Mouse (Mus musculus): ENCODE data around the gene Plk5. TPM values are rescaled to one million over a fixed set of nuclear protein-coding genes. Genes with fewer than 3 reads are reported as not detected.
A peak's percentile ranks its signal among the peaks of the same experiment; 100 is the strongest.

Plk5 gene
- polyA plus RNA-seq, 1 experiment from 2014 or later = 0.20 TPM

- Histone ChIP-seq H3K9ac (ENCODE audit: low read depth, low read length) (no peak overlapping the region), H3K4me1 (replicated peaks; ENCODE audit: control insufficient read depth, insufficient read depth, low read length) (no peaks in the 10 kb centered on the region), H3K9me3 (ENCODE audit: control insufficient read depth) (no peaks in the 10 kb centered on the region), H3K4me3 (ENCODE audit: low read depth, low read length) (no peak overlapping the region), H3K36me3 (ENCODE audit: control insufficient read depth, insufficient read depth) (no peaks in the 10 kb centered on the region), H3K27me3 (replicated peaks; ENCODE audit: control insufficient read depth, insufficient read depth, low read length) (no peaks in the 10 kb centered on the region; the same call in 1 of the 2 replicates), H3K4me2 (replicated peaks; ENCODE audit: low read depth) (no peak overlapping the region), H3K27ac (ENCODE audit: low read depth, low read length) (no peak overlapping the region)
- peak; percentile 42 for TF ChIP-seq CTCF (IDR thresholded peaks at IDR 0.05; ENCODE audit: low read depth)
- WGBS = 75% methylated on average over 21 of the region's 21 CpGs
- ATAC-seq = no peak
Observed at GRCm38 (mm10) chr10:80369995-80370747, 13.9 kb downstream of the Plk5 start.

GRCm38 (mm10) chr10:80371411-80371966, 15.2 kb downstream of the Plk5 start:
- Histone ChIP-seq H3K9me3 (ENCODE audit: control insufficient read depth) (no peaks in the 10 kb centered on the region), H3K27me3 (replicated peaks; ENCODE audit: control insufficient read depth, insufficient read depth, low read length) (no peaks in the 10 kb centered on the region), H3K4me1 (replicated peaks; ENCODE audit: control insufficient read depth, insufficient read depth, low read length) (no peaks in the 10 kb centered on the region), H3K4me2 (replicated peaks; ENCODE audit: low read depth) (peak overlapping the region; percentile 39; the same call in 1 of the 2 replicates), H3K27ac (ENCODE audit: low read depth, low read length) (no peak overlapping the region), H3K4me3 (ENCODE audit: low read depth, low read length) (no peak overlapping the region), H3K36me3 (ENCODE audit: control insufficient read depth, insufficient read depth) (no peaks in the 10 kb centered on the region), H3K9ac (ENCODE audit: low read depth, low read length) (no peak overlapping the region)
- 8% methylated on average over 12 of the region's 12 CpGs for WGBS
- ATAC-seq = peak; percentile 39; the same call in 1 of the 2 replicates
- no peak for TF ChIP-seq CTCF (IDR thresholded peaks at IDR 0.05; ENCODE audit: low read depth)

- Histone ChIP-seq H3K9me3 (ENCODE audit: control insufficient read depth) (no peaks in the 10 kb centered on the region), H3K27me3 (replicated peaks; ENCODE audit: control insufficient read depth, insufficient read depth, low read length) (no peaks in the 10 kb centered on the region), H3K27ac (ENCODE audit: low read depth, low read length) (no peak overlapping the region), H3K4me2 (replicated peaks; ENCODE audit: low read depth) (no peak overlapping the region), H3K4me3 (ENCODE audit: low read depth, low read length) (no peak overlapping the region), H3K36me3 (ENCODE audit: control insufficient read depth, insufficient read depth) (no peaks in the 10 kb centered on the region), H3K4me1 (replicated peaks; ENCODE audit: control insufficient read depth, insufficient read depth, low read length) (no peaks in the 10 kb centered on the region), H3K9ac (ENCODE audit: low read depth, low read length) (no peak overlapping the region)
- 56% methylated on average over 9 of the region's 9 CpGs for WGBS
- ATAC-seq = no peak
- TF ChIP-seq CTCF (IDR thresholded peaks at IDR 0.05; ENCODE audit: low read depth) = no peak
Observed at GRCm38 (mm10) chr10:80371983-80372382, 15.7 kb downstream of the Plk5 start.

GRCm38 (mm10) chr10:80372706-80373105, 16.4 kb downstream of the Plk5 start:
- Histone ChIP-seq H3K36me3 (ENCODE audit: control insufficient read depth, insufficient read depth) (no peaks in the 10 kb centered on the region), H3K27ac (ENCODE audit: low read depth, low read length) (no peak overlapping the region), H3K4me3 (ENCODE audit: low read depth, low read length) (no peak overlapping the region), H3K4me1 (replicated peaks; ENCODE audit: control insufficient read depth, insufficient read depth, low read length) (no peaks in the 10 kb centered on the region), H3K4me2 (replicated peaks; ENCODE audit: low read depth) (no peak overlapping the region), H3K9ac (ENCODE audit: low read depth, low read length) (no peak overlapping the region), H3K27me3 (replicated peaks; ENCODE audit: control insufficient read depth, insufficient read depth, low read length) (no peaks in the 10 kb centered on the region), H3K9me3 (ENCODE audit: control insufficient read depth) (no peaks in the 10 kb centered on the region)
- no peak for TF ChIP-seq CTCF (IDR thresholded peaks at IDR 0.05; ENCODE audit: low read depth)
- no peak for ATAC-seq
- 88% methylated on average over 6 of the region's 6 CpGs for WGBS

- H3K4me1 ChIP-seq (replicated peaks; ENCODE audit: control insufficient read depth, insufficient read depth, low read length) = no peaks in the 10 kb centered on the region
- WGBS = 29% methylated on average over 6 of the region's 6 CpGs
- H3K27ac ChIP-seq (ENCODE audit: low read depth, low read length) = no peak overlapping the region
- H3K9ac ChIP-seq (ENCODE audit: low read depth, low read length) = no peak overlapping the region
- no peaks in the 10 kb centered on the region for H3K27me3 ChIP-seq (replicated peaks; ENCODE audit: control insufficient read depth, insufficient read depth, low read length)
- no peak overlapping the region for H3K4me3 ChIP-seq (ENCODE audit: low read depth, low read length)
- H3K36me3 ChIP-seq (ENCODE audit: control insufficient read depth, insufficient read depth) = no peaks in the 10 kb centered on the region
- peak; percentile 83 for TF ChIP-seq CTCF (IDR thresholded peaks at IDR 0.05; ENCODE audit: low read depth)
- ATAC-seq = peak; percentile 51
- no peak overlapping the region for H3K4me2 ChIP-seq (replicated peaks; ENCODE audit: low read depth)
- H3K9me3 ChIP-seq (ENCODE audit: control insufficient read depth) = no peaks in the 10 kb centered on the region
Observed at GRCm38 (mm10) chr10:80374063-80374462, 17.8 kb downstream of the Plk5 start.

- H3K4me3 ChIP-seq (ENCODE audit: low read depth, low read length) = no peak overlapping the region
- H3K27me3 ChIP-seq (replicated peaks; ENCODE audit: control insufficient read depth, insufficient read depth, low read length) = no peaks in the 10 kb centered on the region
- no peak overlapping the region for H3K4me2 ChIP-seq (replicated peaks; ENCODE audit: low read depth)
- H3K4me1 ChIP-seq (replicated peaks; ENCODE audit: control insufficient read depth, insufficient read depth, low read length) = no peaks in the 10 kb centered on the region
- no peaks in the 10 kb centered on the region for H3K9me3 ChIP-seq (ENCODE audit: control insufficient read depth)
- 4% methylated on average over 7 of the region's 7 CpGs for WGBS
- no peak overlapping the region for H3K27ac ChIP-seq (ENCODE audit: low read depth, low read length)
- H3K9ac ChIP-seq (ENCODE audit: low read depth, low read length) = no peak overlapping the region
- TF ChIP-seq CTCF (IDR thresholded peaks at IDR 0.05; ENCODE audit: low read depth) = peak; percentile 93
- peaks cover 11% of the 10 kb centered on the region; the same call in 1 of the 2 replicates for H3K36me3 ChIP-seq (ENCODE audit: control insufficient read depth, insufficient read depth)
- ATAC-seq = no peak
Observed at GRCm38 (mm10) chr10:80376160-80376559, 19.9 kb downstream of the Plk5 start.
